Mouse (Mus musculus) limb, embryonic 10.5 days (tissue): ENCODE measurements around the gene Nrxn1. TPM values are rescaled to one million over a fixed set of nuclear protein-coding genes. Genes with fewer than 3 reads are reported as not detected.

ENCODE experiments used
- DNase-seq: peaks from one replicate; pipeline ENCODE4 v3.0.0-alpha.2; 2017; ENCODE audit warnings: low spot score
- H3K27ac ChIP-seq: fragments of 300-500 bp; sonication (generic); 2 replicates; pipeline ENCODE4 v1.5.1; 2016; ENCODE audit warnings: mild to moderate bottlenecking
- H3K27me3 ChIP-seq: fragments of 300-500 bp; sonication (generic); 2 replicates; pipeline ENCODE4 v1.6.1; 2016; ENCODE audit warnings: low read depth, mild to moderate bottlenecking; ENCODE audit not compliant: poor library complexity, severe bottlenecking
- H3K36me3 ChIP-seq: fragments of 300-500 bp; sonication (generic); 2 replicates; pipeline ENCODE4 v1.6.1; 2016; ENCODE audit warnings: mild to moderate bottlenecking, moderate library complexity
- H3K4me1 ChIP-seq: fragments of 300-500 bp; sonication (generic); 2 replicates; pipeline ENCODE4 v1.6.1; 2016
- H3K4me3 ChIP-seq: fragments of 300-500 bp; sonication (generic); 2 replicates; pipeline ENCODE4 v1.5.1; 2016; ENCODE audit warnings: mild to moderate bottlenecking, moderate library complexity
- H3K9me3 ChIP-seq: fragments of 300-500 bp; sonication (generic); replicated peaks from 2 replicates; pipeline ENCODE4 v1.6.1; 2016; ENCODE audit warnings: mild to moderate bottlenecking
- WGBS: fragments of 180-500 bp; shearing (Covaris S2); methylation state at CpG from one replicate; pipeline ENCODE4 v1.1.7; 2016; 5-methylcytosine and 5-hydroxymethylcytosine counted together
- microRNA-seq: library from miRNA; unstranded; fragments of <30 nt; microRNA quantifications from one replicate; pipeline ENCODE4, GENCODE M21; 2017
- polyA plus RNA-seq: library from polyadenylated mRNA; unstranded; fragments of >200 nt; fragmentation: Nextera tagmentation; extraction: Ambion mirVana; gene quantifications from 2 replicates; pipeline ENCODE4 v1.2.1, GENCODE M21; 2016

The Nrxn1 gene
- polyA plus RNA-seq, 1 experiment from 2014 or later, result 1.8 TPM

GRCm38 (mm10) chr17:90060872-90061271, 1032.0 kb downstream of the Nrxn1 start:
- Histone ChIP-seq H3K4me1 (peaks cover 16% of the 10 kb centered on the region), H3K27me3 (no peaks in the 10 kb centered on the region), H3K36me3 (no peaks in the 10 kb centered on the region), H3K27ac (no peak overlapping the region), H3K9me3 (no peaks in the 10 kb centered on the region), H3K4me3 (no peak overlapping the region)
- 56% methylated on average over 5 of the region's 5 CpGs for WGBS
- DNase-seq, result no peak

- Histone ChIP-seq H3K4me3 (no peak overlapping the region), H3K4me1 (peaks cover 16% of the 10 kb centered on the region), H3K36me3 (no peaks in the 10 kb centered on the region), H3K9me3 (no peaks in the 10 kb centered on the region), H3K27ac (no peak overlapping the region), H3K27me3 (no peaks in the 10 kb centered on the region)
- DNase-seq, result no peak
- 59% methylated on average over 3 of the region's 3 CpGs for WGBS
Observed at GRCm38 (mm10) chr17:90060168-90060567, 1032.7 kb downstream of the Nrxn1 start.

- Histone ChIP-seq H3K27ac (no peak overlapping the region), H3K4me1 (peaks cover 16% of the 10 kb centered on the region), H3K27me3 (no peaks in the 10 kb centered on the region), H3K9me3 (no peaks in the 10 kb centered on the region), H3K36me3 (no peaks in the 10 kb centered on the region), H3K4me3 (no peak overlapping the region)
- no peak for DNase-seq
- 80% methylated on average over 7 of the region's 7 CpGs for WGBS
Observed at GRCm38 (mm10) chr17:90059320-90060111, 1033.4 kb downstream of the Nrxn1 start.

- H3K36me3 ChIP-seq, result no peaks in the 10 kb centered on the region
- H3K27ac ChIP-seq, result no peak overlapping the region
- no peak for DNase-seq
- H3K4me3 ChIP-seq, result no peak overlapping the region
- WGBS, result 61% methylated on average over 5 of the region's 5 CpGs
- H3K9me3 ChIP-seq, result no peaks in the 10 kb centered on the region
- H3K27me3 ChIP-seq, result no peaks in the 10 kb centered on the region
- H3K4me1 ChIP-seq, result no peaks in the 10 kb centered on the region
Observed at GRCm38 (mm10) chr17:90054312-90054711, 1038.6 kb downstream of the Nrxn1 start.

- WGBS, result 66% methylated on average over 1 of the region's 1 CpGs
- H3K27me3 ChIP-seq, result no peaks in the 10 kb centered on the region
Observed at GRCm38 (mm10) chr17:90039316-90039715, 1053.6 kb downstream of the Nrxn1 start.

GRCm38 (mm10) chr17:90032416-90032815, 1060.5 kb downstream of the Nrxn1 start:
- Histone ChIP-seq H3K27ac (no peak overlapping the region), H3K9me3 (no peaks in the 10 kb centered on the region), H3K4me1 (no peaks in the 10 kb centered on the region), H3K4me3 (no peak overlapping the region), H3K36me3 (no peaks in the 10 kb centered on the region), H3K27me3 (no peaks in the 10 kb centered on the region)
- WGBS, result 85% methylated on average over 2 of the region's 2 CpGs
- no peak for DNase-seq

More at GRCm38 (mm10) chr17:90039316-90039715, 1053.6 kb downstream of the Nrxn1 start:
- no peaks in the 10 kb centered on the region for H3K4me1 ChIP-seq
- DNase-seq, result no peak
- no peak overlapping the region for H3K27ac ChIP-seq
- no peaks in the 10 kb centered on the region for H3K36me3 ChIP-seq
- no peaks in the 10 kb centered on the region for H3K9me3 ChIP-seq
- no peak overlapping the region for H3K4me3 ChIP-seq

GRCm38 (mm10) chr17:90016636-90017035, 1076.2 kb downstream of the Nrxn1 start:
- Histone ChIP-seq H3K27ac (no peak overlapping the region), H3K36me3 (no peaks in the 10 kb centered on the region), H3K4me1 (no peaks in the 10 kb centered on the region), H3K9me3 (no peaks in the 10 kb centered on the region), H3K4me3 (no peak overlapping the region), H3K27me3 (no peaks in the 10 kb centered on the region)
- WGBS, result 85% methylated on average over 1 of the region's 1 CpGs
- DNase-seq, result no peak

- no peaks in the 10 kb centered on the region for H3K27me3 ChIP-seq
- H3K4me3 ChIP-seq, result no peak overlapping the region
- H3K9me3 ChIP-seq, result no peaks in the 10 kb centered on the region
- H3K4me1 ChIP-seq, result no peaks in the 10 kb centered on the region
- H3K36me3 ChIP-seq, result no peaks in the 10 kb centered on the region
- no peak overlapping the region for H3K27ac ChIP-seq
- WGBS, result 92% methylated on average over 1 of the region's 1 CpGs
- no peak for DNase-seq
Observed at GRCm38 (mm10) chr17:90011761-90012160, 1081.1 kb downstream of the Nrxn1 start.

- no peak overlapping the region for H3K27ac ChIP-seq
- H3K9me3 ChIP-seq, result no peaks in the 10 kb centered on the region
- no peaks in the 10 kb centered on the region for H3K4me1 ChIP-seq
- DNase-seq, result no peak
- no peaks in the 10 kb centered on the region for H3K27me3 ChIP-seq
- H3K36me3 ChIP-seq, result no peaks in the 10 kb centered on the region
- 72% methylated on average over 5 of the region's 5 CpGs for WGBS
- no peak overlapping the region for H3K4me3 ChIP-seq
Observed at GRCm38 (mm10) chr17:90007438-90008109, 1085.3 kb downstream of the Nrxn1 start.

- no peak overlapping the region for H3K27ac ChIP-seq
- no peaks in the 10 kb centered on the region for H3K27me3 ChIP-seq
- DNase-seq, result no peak
- H3K9me3 ChIP-seq, result no peaks in the 10 kb centered on the region
- no peak overlapping the region for H3K4me3 ChIP-seq
- H3K36me3 ChIP-seq, result no peaks in the 10 kb centered on the region
- H3K4me1 ChIP-seq, result no peaks in the 10 kb centered on the region
- WGBS, result 84% methylated on average over 4 of the region's 4 CpGs
Observed at GRCm38 (mm10) chr17:89990651-89991050, 1102.2 kb downstream of the Nrxn1 start.

Small RNA genes within 50 kb of the gene (microRNA-seq; reads per million reads assigned to microRNA genes)
- gene Gm24510, result not detected
- not detected for gene Gm27475
- gene Gm47307, result not detected
